Mouse (Mus musculus) limb, embryonic 14.5 days (tissue): ENCODE data around the gene Olfr816. TPM values are rescaled to one million over a fixed set of nuclear protein-coding genes. Genes with fewer than 3 reads are reported as not detected.
"Not testable (repeated sequence)": the region's sequence is repeated elsewhere in the genome, so short reads cannot be mapped to it uniquely, and the experiment has no call there.

Source experiments
- ATAC-seq: fragments of 200-750 bp; cut with Nextera tagmentation; 2 replicates; pipeline ENCODE4 v1.8.0; 2017; ENCODE audit warnings: low read depth, moderate number of reproducible peaks, moderate TSS enrichment; ENCODE audit not compliant: low FRiP score
- DNase-seq: peaks from one replicate; pipeline ENCODE4 v3.0.0-alpha.2; 2015; ENCODE audit warnings: low spot score
- H3K27ac ChIP-seq: fragments of 300-500 bp; sonication (generic); replicated peaks from 2 replicates; pipeline ENCODE4 v1.5.1; 2014; ENCODE audit warnings: low read depth, mild to moderate bottlenecking, low read length, moderate library complexity, mixed read lengths
- H3K27me3 ChIP-seq: fragments of 300-500 bp; sonication (generic); 2 replicates; pipeline ENCODE4 v1.6.1; 2014; ENCODE audit warnings: low read length, mixed read lengths; ENCODE audit not compliant: control insufficient read depth, insufficient read depth
- H3K36me3 ChIP-seq: fragments of 300-500 bp; sonication (generic); 2 replicates; pipeline ENCODE4 v1.6.1; 2014; ENCODE audit warnings: mild to moderate bottlenecking, low read length, moderate library complexity, mixed read lengths; ENCODE audit not compliant: control insufficient read depth, insufficient read depth
- H3K4me1 ChIP-seq: fragments of 300-500 bp; sonication (generic); 2 replicates; pipeline ENCODE4 v1.6.1; 2014; ENCODE audit warnings: antibody characterized with exemption, low read length, mixed read lengths; ENCODE audit not compliant: control insufficient read depth, insufficient read depth
- H3K4me2 ChIP-seq: fragments of 300-500 bp; sonication (generic); replicated peaks from 2 replicates; pipeline ENCODE4 v1.6.1; 2014; ENCODE audit warnings: low read depth, mild to moderate bottlenecking, low read length, moderate library complexity; ENCODE audit not compliant: severe bottlenecking
- H3K4me3 ChIP-seq: fragments of 300-500 bp; sonication (generic); replicated peaks from 2 replicates; pipeline ENCODE4 v1.5.1; 2014; ENCODE audit warnings: low read length
- H3K9ac ChIP-seq: fragments of 300-500 bp; sonication (generic); 2 replicates; pipeline ENCODE4 v1.6.1; 2014; ENCODE audit warnings: mild to moderate bottlenecking, low read depth, low read length, moderate library complexity; ENCODE audit not compliant: severe bottlenecking
- H3K9me3 ChIP-seq: fragments of 300-500 bp; sonication (generic); 2 replicates; pipeline ENCODE4 v1.6.1; 2016; ENCODE audit warnings: low read length; ENCODE audit not compliant: control insufficient read depth
- POLR2A ChIP-seq: fragments of 200-500 bp; IDR thresholded peaks from 2 replicates; pipeline ENCODE4 v1.8.0; 2012; ENCODE audit warnings: inconsistent platforms, mild to moderate bottlenecking, moderate library complexity, borderline replicate concordance; ENCODE audit not compliant: insufficient read depth, insufficient read length; ENCODE audit errors: extremely low read depth
- WGBS: fragments of 180-500 bp; shearing (Covaris S2); extraction: QIAGEN DNeasy Blood & Tissue Kit; methylation state at CpG from one replicate; pipeline ENCODE4 v1.1.7; 2014; 5-methylcytosine and 5-hydroxymethylcytosine counted together
- polyA plus RNA-seq, 2 experiments: library from polyadenylated mRNA; depleted of rRNA in 1 of 2; stranded (reverse) in 1 of 2; unstranded in 1 of 2; fragments of >200 nt; fragmentation: Nextera tagmentation in 1 of 2; extraction: Ambion mirVana in 1 of 2; gene quantifications; 2 replicates each; pipeline versions ENCODE4 v1.2.1 to v1.2.3; 2012 to 2014

The Olfr816 gene
- polyA plus RNA-seq (2012; rRNA removed) (not detected in 2 replicates), polyA plus RNA-seq (2014; fragmentation: Nextera tagmentation; extraction: Ambion mirVana) (not detected in 2 replicates)

DNA sequence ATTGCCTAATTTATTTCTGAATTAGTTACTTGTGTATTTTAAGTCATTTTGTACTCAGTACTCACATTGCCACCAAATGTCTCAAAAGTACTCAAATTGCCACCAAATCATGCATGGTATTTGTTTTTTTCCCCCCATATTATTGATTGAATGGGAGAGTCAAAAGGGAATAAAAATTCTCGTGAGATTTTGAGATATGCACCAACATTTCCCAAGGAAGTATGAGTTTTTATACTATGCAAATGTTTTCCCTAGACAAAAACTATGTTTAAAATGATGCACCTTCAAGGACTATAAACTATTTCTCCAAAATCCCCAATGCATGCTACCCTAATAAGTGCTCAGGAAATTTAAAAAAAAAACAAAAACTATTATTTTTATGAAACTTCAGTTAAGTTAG lies at the start of gene Olfr816:
Gene Olfr816 (minus strand): TSS at position 101 of the 400 bp plus-strand sequence.
- Histone ChIP-seq H3K4me2 (no peak within 1 kb of the TSS), H3K9ac (no peak within 1 kb of the TSS), H3K27ac (no peak within 1 kb of the TSS), H3K4me1 (no peaks in the 10 kb centered on the region), H3K27me3 (no peaks in the 10 kb centered on the region), H3K4me3 (no peak within 1 kb of the TSS), H3K9me3 (no peaks in the 10 kb centered on the region), H3K36me3 (no peaks in the 10 kb centered on the region)
- ATAC-seq (no peak), DNase-seq (no peak)
- no peak for TF ChIP-seq POLR2A
- 65% methylated on average over 1 of the region's 1 CpGs for WGBS

DNA sequence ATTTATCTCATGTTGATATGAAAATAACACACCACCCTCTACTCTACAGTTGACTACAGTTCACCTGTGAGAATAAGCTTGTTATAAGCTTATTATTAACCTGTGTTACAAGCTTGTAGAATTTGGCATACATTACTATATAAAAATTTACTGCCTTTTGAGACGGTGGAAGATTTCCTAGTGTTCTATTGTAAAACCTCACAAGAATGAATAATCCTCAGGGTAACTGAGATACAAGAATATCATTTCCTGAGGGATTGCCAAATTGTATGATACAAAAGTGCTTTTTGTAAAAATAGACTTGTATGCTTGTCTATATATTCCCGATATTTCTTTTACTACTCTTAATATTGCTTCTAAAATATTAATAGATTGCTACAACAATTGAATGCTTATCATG lies 33.6 kb upstream of the Olfr816 start, which contains the start of gene Olfr818:
Gene Olfr818 (minus strand): TSS at position 101 of the 400 bp plus-strand sequence.
- 78% methylated on average over 2 of the region's 2 CpGs for WGBS
- no peaks in the 10 kb centered on the region for H3K27me3 ChIP-seq
- no peak within 1 kb of the TSS for H3K9ac ChIP-seq
- no peak within 1 kb of the TSS for H3K27ac ChIP-seq
- no peak for ATAC-seq
- no peak within 1 kb of the TSS for H3K4me2 ChIP-seq
- no peak for DNase-seq
- H3K36me3 ChIP-seq: no peaks in the 10 kb centered on the region
- H3K4me1 ChIP-seq: no peaks in the 10 kb centered on the region
- no peak within 1 kb of the TSS for H3K4me3 ChIP-seq
- no peak for TF ChIP-seq POLR2A
- H3K9me3 ChIP-seq: no peaks in the 10 kb centered on the region

DNA sequence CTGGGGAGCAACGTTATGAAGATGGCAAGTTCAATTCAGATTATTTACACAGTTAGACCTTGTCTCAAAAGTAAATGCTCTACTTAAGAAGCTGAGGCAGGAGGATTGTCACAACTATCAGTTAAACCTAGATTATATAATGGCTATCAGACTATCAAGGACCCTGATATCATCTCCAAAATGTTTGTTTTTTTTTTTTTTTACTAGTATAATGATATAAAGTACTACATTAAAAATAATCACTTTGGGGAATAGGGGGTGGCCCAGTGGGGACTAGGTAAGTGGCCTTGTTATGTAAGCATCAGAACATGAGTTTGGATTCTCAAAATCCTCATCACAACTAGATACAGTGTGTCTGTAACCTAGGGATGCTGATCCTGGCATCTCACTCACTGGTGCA lies 9.6 kb downstream of the Olfr816 start, which contains the start of gene Olfr815:
Gene Olfr815 (minus strand): TSS at position 101 of the 400 bp plus-strand sequence.
- ATAC-seq, H3K27me3 ChIP-seq, DNase-seq, H3K27ac ChIP-seq, H3K4me3 ChIP-seq, H3K36me3 ChIP-seq, H3K9me3 ChIP-seq, H3K4me1 ChIP-seq, H3K4me2 ChIP-seq, H3K9ac ChIP-seq: not testable (repeated sequence)
- WGBS: 100% methylated on average over 1 of the region's 1 CpGs

DNA sequence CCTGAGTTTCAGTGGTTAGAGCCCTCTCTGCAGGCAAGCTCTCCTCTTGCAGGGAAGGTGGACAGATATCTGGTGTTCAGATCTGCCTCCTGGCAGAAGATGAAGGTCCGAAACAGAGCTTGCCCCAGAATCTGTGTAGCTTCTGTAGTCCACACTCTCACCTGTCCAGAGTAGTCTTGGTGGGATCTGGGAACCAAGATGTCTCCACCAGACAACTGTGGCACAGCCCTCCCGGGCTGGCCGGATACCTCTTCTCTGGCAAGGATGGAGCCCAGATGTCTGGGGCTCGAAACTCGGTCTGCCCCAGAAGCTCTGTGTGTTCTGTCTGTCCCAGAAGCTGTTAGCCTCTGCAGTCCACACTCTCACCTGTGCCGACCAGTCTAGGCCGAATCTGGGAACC lies 29.5 kb downstream of the Olfr816 start:
- H3K9me3 ChIP-seq: no peaks in the 10 kb centered on the region
- WGBS: 93% methylated on average over 7 of the region's 7 CpGs
- no peaks in the 10 kb centered on the region for H3K27me3 ChIP-seq
- TF ChIP-seq POLR2A: no peak
- DNase-seq (no peak), ATAC-seq (no peak)
- no peaks in the 10 kb centered on the region for H3K36me3 ChIP-seq
- no peak overlapping the region for H3K4me3 ChIP-seq
- H3K4me2 ChIP-seq: no peak overlapping the region
- H3K27ac ChIP-seq: no peak overlapping the region
- H3K9ac ChIP-seq: no peak overlapping the region
- H3K4me1 ChIP-seq: no peaks in the 10 kb centered on the region

DNA sequence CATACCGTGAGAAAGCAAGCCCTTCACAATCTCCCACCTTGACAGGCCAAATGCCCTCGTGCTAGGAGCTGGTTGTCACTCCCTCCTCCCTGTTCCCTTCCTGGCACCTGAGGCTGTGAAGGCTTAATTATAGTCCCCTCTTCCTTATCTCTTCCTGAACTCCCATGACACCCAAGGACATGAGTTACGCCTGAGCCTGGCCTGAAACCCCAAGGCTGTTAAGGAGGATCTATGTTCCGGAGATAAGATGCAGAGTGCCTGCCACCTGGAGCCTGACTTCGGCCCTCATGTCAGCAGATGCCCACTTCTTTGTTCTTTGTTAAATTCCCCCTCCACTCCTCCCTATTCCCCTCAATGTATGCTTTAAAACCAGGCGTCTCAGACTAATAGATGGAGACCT lies 29.9 kb downstream of the Olfr816 start:
- H3K4me1 ChIP-seq, H3K27me3 ChIP-seq, H3K36me3 ChIP-seq, H3K4me3 ChIP-seq, H3K9ac ChIP-seq, H3K27ac ChIP-seq, DNase-seq, H3K9me3 ChIP-seq, ATAC-seq, H3K4me2 ChIP-seq: not testable (repeated sequence)
- WGBS: 67% methylated on average over 6 of the region's 6 CpGs

DNA sequence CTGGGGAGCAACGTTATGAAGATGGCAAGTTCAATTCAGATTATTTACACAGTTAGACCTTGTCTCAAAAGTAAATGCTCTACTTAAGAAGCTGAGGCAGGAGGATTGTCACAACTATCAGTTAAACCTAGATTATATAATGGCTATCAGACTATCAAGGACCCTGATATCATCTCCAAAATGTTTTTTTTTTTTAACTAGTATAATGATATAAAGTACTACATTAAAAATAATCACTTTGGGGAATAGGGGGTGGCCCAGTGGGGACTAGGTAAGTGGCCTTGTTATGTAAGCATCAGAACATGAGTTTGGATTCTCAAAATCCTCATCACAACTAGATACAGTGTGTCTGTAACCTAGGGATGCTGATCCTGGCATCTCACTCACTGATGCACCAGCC lies 35.6 kb downstream of the Olfr816 start, which contains the start of gene Olfr814:
Gene Olfr814 (minus strand): TSS at position 101 of the 400 bp plus-strand sequence.
- ATAC-seq, H3K4me1 ChIP-seq: not testable (repeated sequence)

More for the DNA sequence above, 35.6 kb downstream of the Olfr816 start, which contains the start of gene Olfr814:
- not testable (repeated sequence) for H3K27ac ChIP-seq, DNase-seq, H3K4me2 ChIP-seq, H3K36me3 ChIP-seq, H3K27me3 ChIP-seq, H3K4me3 ChIP-seq, H3K9ac ChIP-seq, H3K9me3 ChIP-seq
- no CpG with 5 or more reads among the region's 1 CpGs for WGBS

Other genes with a start within 250 kb of the Olfr816 start
- gene Olfr801, start 241.7 kb downstream of the Olfr816 start, polyA plus RNA-seq (2012; rRNA removed): not detected in 2 replicates
- not detected in 2 replicates for gene Olfr801, start 241.7 kb downstream of the Olfr816 start, polyA plus RNA-seq (2014; fragmentation: Nextera tagmentation; extraction: Ambion mirVana)
- not detected in 2 replicates for gene Olfr802, start 227.4 kb downstream of the Olfr816 start, polyA plus RNA-seq (2012; rRNA removed)
- gene Olfr802, start 227.4 kb downstream of the Olfr816 start, polyA plus RNA-seq (2014; fragmentation: Nextera tagmentation; extraction: Ambion mirVana): not detected in 2 replicates
- not detected in 2 replicates for gene Olfr803, start 221.3 kb downstream of the Olfr816 start, polyA plus RNA-seq (2012; rRNA removed)
- not detected in 2 replicates for gene Olfr803, start 221.3 kb downstream of the Olfr816 start, polyA plus RNA-seq (2014; fragmentation: Nextera tagmentation; extraction: Ambion mirVana)
- gene Olfr804, start 212.4 kb downstream of the Olfr816 start, polyA plus RNA-seq (2012; rRNA removed): not detected in 2 replicates
- gene Olfr804, start 212.4 kb downstream of the Olfr816 start, polyA plus RNA-seq (2014; fragmentation: Nextera tagmentation; extraction: Ambion mirVana): not detected in 2 replicates
- gene Olfr805, start 186.2 kb downstream of the Olfr816 start, polyA plus RNA-seq (2012; rRNA removed): not detected in 2 replicates
- gene Olfr805, start 186.2 kb downstream of the Olfr816 start, polyA plus RNA-seq (2014; fragmentation: Nextera tagmentation; extraction: Ambion mirVana): not detected in 2 replicates
- gene Olfr806, start 173.7 kb downstream of the Olfr816 start, polyA plus RNA-seq (2012; rRNA removed): not detected in 2 replicates
- gene Olfr806, start 173.7 kb downstream of the Olfr816 start, polyA plus RNA-seq (2014; fragmentation: Nextera tagmentation; extraction: Ambion mirVana): not detected in 2 replicates
- gene Olfr807, start 157.8 kb downstream of the Olfr816 start, polyA plus RNA-seq (2012; rRNA removed): not detected in 2 replicates
- not detected in 2 replicates for gene Olfr807, start 157.8 kb downstream of the Olfr816 start, polyA plus RNA-seq (2014; fragmentation: Nextera tagmentation; extraction: Ambion mirVana)
- gene Olfr808, start 150.1 kb downstream of the Olfr816 start, polyA plus RNA-seq (2012; rRNA removed): not detected in 2 replicates
- not detected in 2 replicates for gene Olfr808, start 150.1 kb downstream of the Olfr816 start, polyA plus RNA-seq (2014; fragmentation: Nextera tagmentation; extraction: Ambion mirVana)
- gene Olfr809, start 141.0 kb downstream of the Olfr816 start, polyA plus RNA-seq (2012; rRNA removed): not detected in 2 replicates
- not detected in 2 replicates for gene Olfr809, start 141.0 kb downstream of the Olfr816 start, polyA plus RNA-seq (2014; fragmentation: Nextera tagmentation; extraction: Ambion mirVana)
- gene Olfr810, start 120.7 kb downstream of the Olfr816 start, polyA plus RNA-seq (2012; rRNA removed): not detected in 2 replicates
- not detected in 2 replicates for gene Olfr810, start 120.7 kb downstream of the Olfr816 start, polyA plus RNA-seq (2014; fragmentation: Nextera tagmentation; extraction: Ambion mirVana)
- gene Olfr811, start 111.2 kb downstream of the Olfr816 start, polyA plus RNA-seq (2012; rRNA removed): not detected in 2 replicates
- gene Olfr811, start 111.2 kb downstream of the Olfr816 start, polyA plus RNA-seq (2014; fragmentation: Nextera tagmentation; extraction: Ambion mirVana): not detected in 2 replicates
- gene Olfr812, start 69.5 kb downstream of the Olfr816 start, polyA plus RNA-seq (2012; rRNA removed): not detected in 2 replicates
- gene Olfr812, start 69.5 kb downstream of the Olfr816 start, polyA plus RNA-seq (2014; fragmentation: Nextera tagmentation; extraction: Ambion mirVana): not detected in 2 replicates
- not detected in 2 replicates for gene Olfr813, start 60.2 kb downstream of the Olfr816 start, polyA plus RNA-seq (2012; rRNA removed)
- not detected in 2 replicates for gene Olfr813, start 60.2 kb downstream of the Olfr816 start, polyA plus RNA-seq (2014; fragmentation: Nextera tagmentation; extraction: Ambion mirVana)
- not detected in 2 replicates for gene Olfr814, start 35.7 kb downstream of the Olfr816 start, polyA plus RNA-seq (2012; rRNA removed)
- gene Olfr814, start 35.7 kb downstream of the Olfr816 start, polyA plus RNA-seq (2014; fragmentation: Nextera tagmentation; extraction: Ambion mirVana): not detected in 2 replicates
- gene Olfr815, start 9.7 kb downstream of the Olfr816 start, polyA plus RNA-seq (2012; rRNA removed): not detected in 2 replicates
- not detected in 2 replicates for gene Olfr815, start 9.7 kb downstream of the Olfr816 start, polyA plus RNA-seq (2014; fragmentation: Nextera tagmentation; extraction: Ambion mirVana)
- gene Olfr818, start 33.5 kb upstream of the Olfr816 start, polyA plus RNA-seq (2012; rRNA removed): not detected in 2 replicates
- not detected in 2 replicates for gene Olfr818, start 33.5 kb upstream of the Olfr816 start, polyA plus RNA-seq (2014; fragmentation: Nextera tagmentation; extraction: Ambion mirVana)
- gene Olfr819, start 51.7 kb upstream of the Olfr816 start, polyA plus RNA-seq (2012; rRNA removed): not detected in 2 replicates
- gene Olfr819, start 51.7 kb upstream of the Olfr816 start, polyA plus RNA-seq (2014; fragmentation: Nextera tagmentation; extraction: Ambion mirVana): not detected in 2 replicates
- gene Olfr247, start 60.5 kb upstream of the Olfr816 start, polyA plus RNA-seq (2012; rRNA removed): not detected in 2 replicates
- gene Olfr247, start 60.5 kb upstream of the Olfr816 start, polyA plus RNA-seq (2014; fragmentation: Nextera tagmentation; extraction: Ambion mirVana): not detected in 2 replicates
- gene Gm10310, start 69.5 kb upstream of the Olfr816 start, polyA plus RNA-seq (2012; rRNA removed): not detected in 2 replicates
- not detected in 2 replicates for gene Gm10310, start 69.5 kb upstream of the Olfr816 start, polyA plus RNA-seq (2014; fragmentation: Nextera tagmentation; extraction: Ambion mirVana)
- not detected in 2 replicates for gene Olfr820, start 97.0 kb upstream of the Olfr816 start, polyA plus RNA-seq (2012; rRNA removed)
- gene Olfr820, start 97.0 kb upstream of the Olfr816 start, polyA plus RNA-seq (2014; fragmentation: Nextera tagmentation; extraction: Ambion mirVana): not detected in 2 replicates
- not detected in 2 replicates for gene Olfr821, start 114.8 kb upstream of the Olfr816 start, polyA plus RNA-seq (2012; rRNA removed)
- gene Olfr821, start 114.8 kb upstream of the Olfr816 start, polyA plus RNA-seq (2014; fragmentation: Nextera tagmentation; extraction: Ambion mirVana): not detected in 2 replicates
- gene Olfr822, start 155.6 kb upstream of the Olfr816 start, polyA plus RNA-seq (2012; rRNA removed): not detected in 2 replicates
- not detected in 2 replicates for gene Olfr822, start 155.6 kb upstream of the Olfr816 start, polyA plus RNA-seq (2014; fragmentation: Nextera tagmentation; extraction: Ambion mirVana)
- not detected in 2 replicates for gene Olfr823, start 199.8 kb upstream of the Olfr816 start, polyA plus RNA-seq (2012; rRNA removed)
- not detected in 2 replicates for gene Olfr823, start 199.8 kb upstream of the Olfr816 start, polyA plus RNA-seq (2014; fragmentation: Nextera tagmentation; extraction: Ambion mirVana)
- not detected in 2 replicates for gene Olfr824, start 214.4 kb upstream of the Olfr816 start, polyA plus RNA-seq (2012; rRNA removed)
- not detected in 2 replicates for gene Olfr824, start 214.4 kb upstream of the Olfr816 start, polyA plus RNA-seq (2014; fragmentation: Nextera tagmentation; extraction: Ambion mirVana)